Mouse (Mus musculus): ENCODE results near the gene Ccdc159. TPM values are rescaled to one million over a fixed set of nuclear protein-coding genes. Genes with fewer than 3 reads are reported as not detected.
A peak's percentile ranks its signal among the peaks of the same experiment; 100 is the strongest.

Ccdc159 gene
- total RNA-seq, 1 experiment: 1.9 TPM

DNA sequence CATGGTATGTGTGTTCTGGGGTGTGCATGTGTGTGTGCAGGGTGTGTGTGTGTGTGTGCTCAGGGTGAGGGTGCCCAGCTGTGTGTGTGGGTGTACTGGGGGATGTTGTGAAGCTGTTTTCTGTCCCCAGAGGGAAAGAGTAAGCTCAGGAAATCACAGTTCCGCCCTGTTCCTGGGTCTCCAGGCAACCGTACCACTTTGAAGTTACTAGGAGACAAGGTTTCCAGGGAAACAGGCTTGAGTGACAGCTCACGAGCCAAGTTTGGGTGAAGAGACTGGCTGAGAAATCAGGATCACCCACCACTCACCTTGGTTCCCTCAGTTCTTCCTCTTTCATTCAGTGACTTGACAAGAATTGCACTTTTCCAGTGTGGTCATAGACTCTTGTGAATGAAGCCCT lies 26.3 kb downstream of the Ccdc159 start:
- no peak overlapping the region for H3K27ac ChIP-seq (ENCODE audit: insufficient read depth, low read depth, low read length, poor library complexity, severe bottlenecking)
- DNase-seq (ENCODE audit: low read depth, low spot score): no peak
- no peak overlapping the region for H3K4me3 ChIP-seq (ENCODE audit: insufficient read depth in 1 of 2, low read depth in 1 of 2, low read length in 2 of 2, poor library complexity in 1 of 2, severe bottlenecking in 1 of 2)
- H3K9me3 ChIP-seq (ENCODE audit: control insufficient read depth, insufficient read depth, low read depth, low read length): no peaks in the 10 kb centered on the region
- H3K4me1 ChIP-seq (ENCODE audit: control insufficient read depth in 2 of 2, insufficient read depth in 2 of 2, low read length in 2 of 2, poor library complexity in 1 of 2): peaks cover 0 to 3% of the 10 kb centered on the region in 2 experiments; a peak in 1 of 4 replicates
- H3K36me3 ChIP-seq (ENCODE audit: control insufficient read depth, insufficient read depth, low read length, poor library complexity, severe bottlenecking): no peaks in the 10 kb centered on the region; the same call in 1 of the 2 replicates
- in situ Hi-C loops (cut with MboI; ENCODE audit: low sequenced_read_pairs in 2 of 2, unreplicated experiment in 2 of 2): no loop called here
- no peak overlapping the region for H3K9ac ChIP-seq (ENCODE audit: insufficient read depth, low read depth, low read length, poor library complexity, severe bottlenecking)
- TF ChIP-seq ZC3H11A (IDR thresholded peaks at IDR 0.05; ENCODE audit: borderline replicate concordance, low read depth, low read length) (no peak), HCFC1 (IDR thresholded peaks at IDR 0.05; ENCODE audit: borderline replicate concordance, insufficient read depth, low read length) (no peak), MAFK (IDR thresholded peaks at IDR 0.05; ENCODE audit: insufficient read depth, low read depth, low read length) (no peak), CHD2 (IDR thresholded peaks at IDR 0.05; ENCODE audit: low read depth, low read length) (no peak), ZNF384 (IDR thresholded peaks at IDR 0.05; ENCODE audit: low read depth, low read length) (no peak)

DNA sequence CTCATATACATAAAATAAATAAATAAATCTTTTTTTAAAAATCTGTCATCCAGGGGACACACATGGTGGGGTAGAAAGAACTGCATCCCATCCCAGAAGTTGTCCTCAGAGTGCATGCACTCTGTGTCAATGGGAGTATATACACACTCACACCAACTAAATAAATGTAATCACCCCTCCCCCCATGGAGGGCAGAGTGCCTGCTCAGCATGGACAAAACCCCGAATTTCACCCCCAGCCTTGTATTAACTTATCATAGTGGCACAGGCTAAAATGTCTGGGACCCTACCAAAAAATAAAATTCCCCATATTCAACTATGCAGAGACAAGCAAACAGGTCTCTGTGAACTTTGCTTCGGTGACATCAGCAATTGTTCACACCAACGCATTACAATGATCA lies 27.4 kb downstream of the Ccdc159 start:
- no peak overlapping the region for H3K9ac ChIP-seq (ENCODE audit: insufficient read depth, low read depth, low read length, poor library complexity, severe bottlenecking)
- in situ Hi-C loops (cut with MboI; ENCODE audit: low sequenced_read_pairs in 2 of 2, unreplicated experiment in 2 of 2): no loop called here
- peak overlapping the region in 1 of 2 experiments; percentile 68; a peak in 2 of 4 replicates for H3K4me3 ChIP-seq (ENCODE audit: insufficient read depth in 1 of 2, low read depth in 1 of 2, low read length in 2 of 2, poor library complexity in 1 of 2, severe bottlenecking in 1 of 2)
- TF ChIP-seq CHD2 (IDR thresholded peaks at IDR 0.05; ENCODE audit: low read depth, low read length): no peak
- TF ChIP-seq MAFK (IDR thresholded peaks at IDR 0.05; ENCODE audit: insufficient read depth, low read depth, low read length): no peak
- no peak for TF ChIP-seq ZNF384 (IDR thresholded peaks at IDR 0.05; ENCODE audit: low read depth, low read length)
- no peak for TF ChIP-seq HCFC1 (IDR thresholded peaks at IDR 0.05; ENCODE audit: borderline replicate concordance, insufficient read depth, low read length)
- TF ChIP-seq ZC3H11A (IDR thresholded peaks at IDR 0.05; ENCODE audit: borderline replicate concordance, low read depth, low read length): no peak
- no peak for DNase-seq (ENCODE audit: low read depth, low spot score)
- no peak overlapping the region for H3K27ac ChIP-seq (ENCODE audit: insufficient read depth, low read depth, low read length, poor library complexity, severe bottlenecking)
- H3K36me3 ChIP-seq (ENCODE audit: control insufficient read depth, insufficient read depth, low read length, poor library complexity, severe bottlenecking): no peaks in the 10 kb centered on the region; the same call in 1 of the 2 replicates
- H3K4me1 ChIP-seq (ENCODE audit: control insufficient read depth in 2 of 2, insufficient read depth in 2 of 2, low read length in 2 of 2, poor library complexity in 1 of 2): peaks cover 0 to 3% of the 10 kb centered on the region in 2 experiments; a peak in 1 of 4 replicates
- H3K9me3 ChIP-seq (ENCODE audit: control insufficient read depth, insufficient read depth, low read depth, low read length): no peaks in the 10 kb centered on the region

DNA sequence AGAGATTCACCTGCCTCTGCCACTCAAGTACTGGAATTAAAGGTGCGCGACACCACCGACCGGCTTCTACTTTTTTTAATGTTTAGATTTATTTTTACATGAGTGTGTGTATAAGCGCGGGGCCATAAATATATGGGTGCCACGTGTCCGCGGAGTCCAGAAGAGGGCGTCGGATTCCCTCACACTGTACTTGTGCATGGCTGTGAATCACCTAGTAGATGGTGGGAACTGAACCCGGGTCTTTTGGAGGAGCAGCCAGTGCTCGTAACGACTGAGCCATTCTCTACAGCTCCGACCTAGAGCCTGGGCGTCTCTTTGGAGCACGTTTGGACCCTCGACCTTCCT lies 27.9 kb downstream of the Ccdc159 start:
- no peak for TF ChIP-seq CHD2 (IDR thresholded peaks at IDR 0.05; ENCODE audit: low read depth, low read length)
- no peak for TF ChIP-seq ZC3H11A (IDR thresholded peaks at IDR 0.05; ENCODE audit: borderline replicate concordance, low read depth, low read length)
- TF ChIP-seq HCFC1 (IDR thresholded peaks at IDR 0.05; ENCODE audit: borderline replicate concordance, insufficient read depth, low read length): no peak
- no peak for TF ChIP-seq MAFK (IDR thresholded peaks at IDR 0.05; ENCODE audit: insufficient read depth, low read depth, low read length)
- TF ChIP-seq ZNF384 (IDR thresholded peaks at IDR 0.05; ENCODE audit: low read depth, low read length): no peak
- peaks cover 0 to 3% of the 10 kb centered on the region in 2 experiments; a peak in 1 of 4 replicates for H3K4me1 ChIP-seq (ENCODE audit: control insufficient read depth in 2 of 2, insufficient read depth in 2 of 2, low read length in 2 of 2, poor library complexity in 1 of 2)
- H3K36me3 ChIP-seq (ENCODE audit: control insufficient read depth, insufficient read depth, low read length, poor library complexity, severe bottlenecking): no peaks in the 10 kb centered on the region; the same call in 1 of the 2 replicates
- peak overlapping the region; percentile 68 to 85 for H3K4me3 ChIP-seq (ENCODE audit: insufficient read depth in 1 of 2, low read depth in 1 of 2, low read length in 2 of 2, poor library complexity in 1 of 2, severe bottlenecking in 1 of 2)
- peak overlapping the region; percentile 82 for H3K9ac ChIP-seq (ENCODE audit: insufficient read depth, low read depth, low read length, poor library complexity, severe bottlenecking)
- H3K27ac ChIP-seq (ENCODE audit: insufficient read depth, low read depth, low read length, poor library complexity, severe bottlenecking): peak overlapping the region; percentile 61; the same call in 1 of the 2 replicates
- in situ Hi-C loops (cut with MboI; ENCODE audit: low sequenced_read_pairs in 2 of 2, unreplicated experiment in 2 of 2): no loop called here
- no peak for DNase-seq (ENCODE audit: low read depth, low spot score)
- no peaks in the 10 kb centered on the region for H3K9me3 ChIP-seq (ENCODE audit: control insufficient read depth, insufficient read depth, low read depth, low read length)

DNA sequence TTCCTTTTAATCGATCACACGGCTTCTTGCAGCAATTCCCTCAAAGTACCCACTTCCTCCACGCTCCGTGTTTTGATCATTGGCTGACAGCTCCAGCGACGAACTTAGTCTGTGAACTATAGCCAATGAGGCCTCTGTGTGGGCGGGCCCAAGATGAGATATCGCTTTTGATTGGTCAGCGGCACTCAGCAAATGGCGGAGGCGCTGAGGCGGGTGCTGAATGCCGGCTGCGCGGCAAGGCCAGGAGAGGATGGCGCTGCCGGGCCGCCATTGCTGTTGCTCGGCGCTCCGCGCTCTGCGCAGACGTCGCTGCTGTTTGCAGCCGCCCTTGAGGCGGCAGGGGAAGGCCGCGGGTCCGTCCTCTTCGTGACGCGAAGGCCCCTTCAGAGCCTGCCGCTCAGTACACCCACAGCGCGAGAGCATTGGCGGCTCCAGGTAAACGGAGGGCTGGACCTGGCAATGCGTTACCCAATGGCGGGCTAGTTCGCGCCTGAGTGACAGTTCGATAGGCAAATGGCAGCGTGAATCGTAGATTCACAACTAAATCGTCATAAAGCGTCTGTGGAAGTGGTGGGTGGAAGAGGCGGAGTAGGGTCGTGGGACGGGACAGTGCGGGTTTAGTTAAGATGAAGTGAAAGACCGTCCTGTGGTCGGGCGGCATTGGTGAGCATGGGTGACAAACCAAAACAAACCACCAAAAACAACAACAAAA lies 28.5 kb downstream of the Ccdc159 start, which contains the start of gene Swsap1:
Swsap1 (plus strand) TSS at position 186 of the 712 bp plus-strand sequence.
- H3K4me3 ChIP-seq (ENCODE audit: insufficient read depth in 1 of 2, low read depth in 1 of 2, low read length in 2 of 2, poor library complexity in 1 of 2, severe bottlenecking in 1 of 2): peak within 1 kb of the TSS; percentile 68 to 85
- in situ Hi-C loops (cut with MboI; ENCODE audit: low sequenced_read_pairs in 2 of 2, unreplicated experiment in 2 of 2): no loop called here
- H3K4me1 ChIP-seq (ENCODE audit: control insufficient read depth in 2 of 2, insufficient read depth in 2 of 2, low read length in 2 of 2, poor library complexity in 1 of 2): peaks cover 0 to 3% of the 10 kb centered on the region in 2 experiments; a peak in 1 of 4 replicates
- no peaks in the 10 kb centered on the region; the same call in 1 of the 2 replicates for H3K36me3 ChIP-seq (ENCODE audit: control insufficient read depth, insufficient read depth, low read length, poor library complexity, severe bottlenecking)
- H3K27ac ChIP-seq (ENCODE audit: insufficient read depth, low read depth, low read length, poor library complexity, severe bottlenecking): peak within 1 kb of the TSS; percentile 74
- no peaks in the 10 kb centered on the region for H3K9me3 ChIP-seq (ENCODE audit: control insufficient read depth, insufficient read depth, low read depth, low read length)
- TF ChIP-seq MAFK (IDR thresholded peaks at IDR 0.05; ENCODE audit: insufficient read depth, low read depth, low read length) (no peak), CHD2 (IDR thresholded peaks at IDR 0.05; ENCODE audit: low read depth, low read length) (peak; percentile 82)
- peak; percentile 97 for DNase-seq (ENCODE audit: low read depth, low spot score)
- peak within 1 kb of the TSS; percentile 94 for H3K9ac ChIP-seq (ENCODE audit: insufficient read depth, low read depth, low read length, poor library complexity, severe bottlenecking)
